Mouse (Mus musculus): ENCODE measurements at regions not wholly inside any gene's neighbourhood (a gene's known extent, or its start where the extent isn't known, plus 50 kb on each side); places are given as distances from the start of the nearest gene placed in this dataset.

- 67% methylated on average over 5 of the region's 5 CpGs for WGBS
- H3K27me3 ChIP-seq (ENCODE audit: control insufficient read depth, insufficient read depth, low read length), result no peaks in the 10 kb centered on the region
- H3K36me3 ChIP-seq (ENCODE audit: control insufficient read depth, insufficient read depth, low read length), result no peaks in the 10 kb centered on the region
- TF ChIP-seq POLR2A (IDR thresholded peaks at IDR 0.05; ENCODE audit: control insufficient read depth, extremely low read depth, insufficient read depth, low read length, poor library complexity) (no peak), CTCF (IDR thresholded peaks at IDR 0.05; ENCODE audit: borderline replicate concordance, control insufficient read depth, extremely low read depth, insufficient read depth, low read length, poor library complexity) (no peak)
- H3K27ac ChIP-seq (ENCODE audit: control insufficient read depth, insufficient read depth, low read length), result no peak overlapping the region
- H3K4me3 ChIP-seq (ENCODE audit: control insufficient read depth, insufficient read depth, low read length), result no peak overlapping the region
- no peaks in the 10 kb centered on the region for H3K4me1 ChIP-seq (replicated peaks; ENCODE audit: control insufficient read depth, insufficient read depth, low read length)
- DNase-seq, result no peak
Observed at GRCm38 (mm10) chr13:99729145-99729544, 171.7 kb downstream of the Cartpt start.

- WGBS, result 81% methylated on average over 7 of the region's 7 CpGs
- no peak overlapping the region for H3K27ac ChIP-seq (ENCODE audit: control insufficient read depth, insufficient read depth, low read length)
- no peak for TF ChIP-seq POLR2A (IDR thresholded peaks at IDR 0.05; ENCODE audit: control insufficient read depth, extremely low read depth, insufficient read depth, low read length, poor library complexity)
- TF ChIP-seq CTCF (IDR thresholded peaks at IDR 0.05; ENCODE audit: borderline replicate concordance, control insufficient read depth, extremely low read depth, insufficient read depth, low read length, poor library complexity), result no peak
- no peak for DNase-seq
- H3K36me3 ChIP-seq (ENCODE audit: control insufficient read depth, insufficient read depth, low read length), result no peaks in the 10 kb centered on the region
- H3K4me1 ChIP-seq (replicated peaks; ENCODE audit: control insufficient read depth, insufficient read depth, low read length), result no peaks in the 10 kb centered on the region
- no peak overlapping the region for H3K4me3 ChIP-seq (ENCODE audit: control insufficient read depth, insufficient read depth, low read length)
- no peaks in the 10 kb centered on the region for H3K27me3 ChIP-seq (ENCODE audit: control insufficient read depth, insufficient read depth, low read length)
Observed at GRCm38 (mm10) chr13:99724245-99724644, 176.6 kb downstream of the Cartpt start.

GRCm38 (mm10) chr13:99723237-99723981 is 177.5 kb downstream of the Cartpt start:
- Histone ChIP-seq H3K27me3 (ENCODE audit: control insufficient read depth, insufficient read depth, low read length) (no peaks in the 10 kb centered on the region), H3K4me1 (replicated peaks; ENCODE audit: control insufficient read depth, insufficient read depth, low read length) (no peaks in the 10 kb centered on the region), H3K4me3 (ENCODE audit: control insufficient read depth, insufficient read depth, low read length) (no peak overlapping the region), H3K36me3 (ENCODE audit: control insufficient read depth, insufficient read depth, low read length) (no peaks in the 10 kb centered on the region), H3K27ac (ENCODE audit: control insufficient read depth, insufficient read depth, low read length) (no peak overlapping the region)
- no peak for TF ChIP-seq POLR2A (IDR thresholded peaks at IDR 0.05; ENCODE audit: control insufficient read depth, extremely low read depth, insufficient read depth, low read length, poor library complexity)
- TF ChIP-seq CTCF (IDR thresholded peaks at IDR 0.05; ENCODE audit: borderline replicate concordance, control insufficient read depth, extremely low read depth, insufficient read depth, low read length, poor library complexity), result no peak
- DNase-seq, result no peak
- 95% methylated on average over 5 of the region's 5 CpGs for WGBS

GRCm38 (mm10) chr13:99720566-99720965 is 180.3 kb downstream of the Cartpt start:
- WGBS, result 93% methylated on average over 3 of the region's 3 CpGs
- Histone ChIP-seq H3K4me3 (ENCODE audit: control insufficient read depth, insufficient read depth, low read length) (no peak overlapping the region), H3K27me3 (ENCODE audit: control insufficient read depth, insufficient read depth, low read length) (no peaks in the 10 kb centered on the region), H3K27ac (ENCODE audit: control insufficient read depth, insufficient read depth, low read length) (no peak overlapping the region), H3K36me3 (ENCODE audit: control insufficient read depth, insufficient read depth, low read length) (no peaks in the 10 kb centered on the region), H3K4me1 (replicated peaks; ENCODE audit: control insufficient read depth, insufficient read depth, low read length) (no peaks in the 10 kb centered on the region)
- TF ChIP-seq CTCF (IDR thresholded peaks at IDR 0.05; ENCODE audit: borderline replicate concordance, control insufficient read depth, extremely low read depth, insufficient read depth, low read length, poor library complexity), result no peak
- DNase-seq, result no peak

DNA sequence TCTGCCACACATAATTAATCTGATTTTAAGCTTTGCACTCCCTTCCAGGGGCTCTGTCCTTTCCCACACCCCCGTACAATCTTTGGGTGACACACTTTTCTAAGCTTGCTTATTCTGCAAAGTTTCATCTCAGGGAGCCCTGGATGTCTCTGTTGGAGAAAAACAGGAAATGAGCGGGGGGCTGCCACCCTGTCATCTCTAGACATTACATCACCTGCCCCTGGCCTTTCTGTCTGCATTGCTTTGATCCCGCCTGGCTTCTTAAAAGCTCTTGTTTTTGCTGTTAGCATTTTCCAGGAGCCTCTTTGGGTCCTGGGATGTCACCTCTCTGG is 180.2 kb upstream of the Map1b start:
- no peak for TF ChIP-seq POLR2A (IDR thresholded peaks at IDR 0.05; ENCODE audit: control insufficient read depth, extremely low read depth, insufficient read depth, low read length, poor library complexity)
- TF ChIP-seq CTCF (IDR thresholded peaks at IDR 0.05; ENCODE audit: borderline replicate concordance, control insufficient read depth, extremely low read depth, insufficient read depth, low read length, poor library complexity), result no peak
- Histone ChIP-seq H3K36me3 (ENCODE audit: control insufficient read depth, insufficient read depth, low read length) (no peaks in the 10 kb centered on the region), H3K27me3 (ENCODE audit: control insufficient read depth, insufficient read depth, low read length) (no peaks in the 10 kb centered on the region), H3K4me3 (ENCODE audit: control insufficient read depth, insufficient read depth, low read length) (no peak overlapping the region), H3K4me1 (replicated peaks; ENCODE audit: control insufficient read depth, insufficient read depth, low read length) (no peaks in the 10 kb centered on the region), H3K27ac (ENCODE audit: control insufficient read depth, insufficient read depth, low read length) (no peak overlapping the region)
- DNase-seq, result no peak
- 61% methylated on average over 3 of the region's 3 CpGs for WGBS

DNA sequence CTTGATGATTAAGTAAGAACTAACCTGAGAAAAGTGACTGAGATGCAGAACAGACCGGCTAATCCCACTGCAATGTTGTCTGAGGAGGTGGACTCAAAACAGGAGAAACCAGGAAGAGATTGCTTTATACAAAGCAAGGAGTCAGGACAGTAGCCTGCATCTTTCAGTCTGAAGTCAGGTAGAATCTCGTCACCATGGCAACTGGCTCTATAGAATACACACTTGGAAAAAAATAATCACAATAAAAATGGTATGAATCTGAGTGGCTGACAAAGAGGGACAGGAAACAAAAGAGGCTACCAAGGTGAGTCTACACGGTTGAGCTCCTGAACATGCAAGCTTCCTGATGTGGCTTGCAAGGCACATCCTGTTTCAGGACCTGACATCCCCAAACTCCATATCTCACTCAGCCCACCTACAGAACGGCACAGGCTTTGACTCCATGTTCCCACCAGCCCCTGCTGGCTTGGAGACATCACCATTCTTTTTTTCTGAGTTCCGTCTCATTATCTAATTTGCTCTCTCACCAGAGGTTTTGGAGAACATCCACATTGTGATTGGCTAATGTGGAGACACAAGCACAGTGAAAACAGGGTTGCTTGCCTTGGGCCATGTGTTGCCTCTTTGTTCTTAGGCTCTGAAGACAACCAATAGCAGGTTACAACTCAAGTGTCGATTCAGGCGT is 179.7 kb upstream of the Map1b start:
- DNase-seq, result no peak
- Histone ChIP-seq H3K27me3 (ENCODE audit: control insufficient read depth, insufficient read depth, low read length) (no peaks in the 10 kb centered on the region), H3K4me3 (ENCODE audit: control insufficient read depth, insufficient read depth, low read length) (no peak overlapping the region), H3K4me1 (replicated peaks; ENCODE audit: control insufficient read depth, insufficient read depth, low read length) (no peaks in the 10 kb centered on the region), H3K27ac (ENCODE audit: control insufficient read depth, insufficient read depth, low read length) (no peak overlapping the region), H3K36me3 (ENCODE audit: control insufficient read depth, insufficient read depth, low read length) (no peaks in the 10 kb centered on the region)
- WGBS, result 69% methylated on average over 7 of the region's 7 CpGs
- TF ChIP-seq CTCF (IDR thresholded peaks at IDR 0.05; ENCODE audit: borderline replicate concordance, control insufficient read depth, extremely low read depth, insufficient read depth, low read length, poor library complexity) (no peak), POLR2A (IDR thresholded peaks at IDR 0.05; ENCODE audit: control insufficient read depth, extremely low read depth, insufficient read depth, low read length, poor library complexity) (no peak)

Data from thymus, adult 2 months (tissue).